Mouse (Mus musculus): ENCODE data around the gene Gaa.

DNA sequence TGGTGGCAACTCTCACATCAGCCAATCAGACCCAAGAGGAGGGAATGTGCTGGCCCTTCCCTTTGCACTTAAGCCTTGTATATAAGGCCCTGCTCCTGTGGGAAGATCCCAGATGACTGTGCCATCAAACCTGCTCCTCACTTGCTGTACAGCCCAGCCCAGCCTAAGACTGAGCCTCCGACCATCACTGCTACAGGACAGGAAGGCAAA, 39.9 kb downstream of the Gaa start, which contains the start of gene Card14:
- TF ChIP-seq POLR2A (IDR thresholded peaks at IDR 0.05; ENCODE audit: insufficient read depth, low read depth, low read length) (no peak), EP300 (IDR thresholded peaks at IDR 0.05; ENCODE audit: insufficient read depth, low read depth, low read length) (no peak), CTCF (IDR thresholded peaks at IDR 0.05) (no peak)

Measured in heart, adult 2 months (tissue).